In the genomic region with DNA sequence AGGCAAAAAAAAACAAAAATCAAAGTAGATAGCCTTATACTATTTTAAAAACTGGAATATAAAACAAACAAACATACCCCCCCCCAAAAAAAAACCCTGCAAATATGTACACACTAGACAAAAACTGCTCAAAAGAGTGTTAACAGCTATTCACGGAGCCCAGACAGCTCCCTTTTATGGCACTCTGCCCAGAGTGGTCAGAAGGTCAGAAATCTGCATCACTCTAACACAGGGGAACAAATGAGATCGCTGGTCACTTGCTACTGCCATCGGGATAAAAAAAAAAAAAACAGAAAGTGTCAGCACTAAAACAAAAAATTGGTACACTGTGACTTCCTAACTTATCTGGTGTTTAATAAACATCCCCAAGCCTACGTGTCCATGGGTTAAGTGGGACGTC, we compare ENCODE assay signal across 10 mouse cellular contexts.
A peak's percentile ranks its signal among the peaks of the same experiment; 100 is the strongest.
DNase-seq lines count a peak whose midpoint lies in the region; ATAC-seq and TF ChIP-seq lines count a peak whose summit lies in the region.
"Had no signal": no experiment of that assay in that cellular context is flagged by ENCODE, and none has a peak within 500 bp of the region (broad histone marks: within the 10 kb centered on the region; RNA-seq: fewer than 3 reads in every experiment).

No protein-coding gene starts in this region.

- no peak overlapping the region for H3K9ac ChIP-seq in embryonic facial prominence, embryonic 14.5 days (ENCODE audit: low read depth, low read length)
- H3K9ac ChIP-seq in liver, adult 2 months (ENCODE audit: low read depth, low read length), result no peak overlapping the region
- no peak overlapping the region for H3K9ac ChIP-seq in liver, embryonic 11.5 days (ENCODE audit: low read depth, low read length)
- H3K9ac ChIP-seq: hindbrain, embryonic 12.5 days; stomach, embryonic 15.5 days had no signal

- 64% methylated on average over 5 of the region's 5 CpGs for WGBS in embryonic facial prominence, embryonic 14.5 days
- WGBS in embryonic facial prominence, embryonic 10.5 days, result 78% methylated on average over 5 of the region's 5 CpGs
- 25% methylated on average over 5 of the region's 5 CpGs for WGBS in liver, adult 2 months
- WGBS in liver, embryonic 11.5 days, result 78% methylated on average over 5 of the region's 5 CpGs

- peaks cover 3% of the 10 kb centered on the region; the same call in 1 of the 2 replicates for H3K36me3 ChIP-seq in embryonic facial prominence, embryonic 14.5 days (ENCODE audit: control insufficient read depth, insufficient read depth, low read length)
- no peaks in the 10 kb centered on the region; the same call in 1 of the 2 replicates for H3K36me3 ChIP-seq in embryonic facial prominence, embryonic 10.5 days (replicated peaks)
- peaks cover 13% of the 10 kb centered on the region for H3K36me3 ChIP-seq in liver, adult 2 months (ENCODE audit: control insufficient read depth, insufficient read depth, low read length)
- no peaks in the 10 kb centered on the region for H3K36me3 ChIP-seq in liver, embryonic 11.5 days (ENCODE audit: control insufficient read depth, insufficient read depth, low read length)
- H3K36me3 ChIP-seq: hindbrain, embryonic 12.5 days; stomach, embryonic 15.5 days had no signal

- TF ChIP-seq CTCF in liver, adult 2 months (IDR thresholded peaks at IDR 0.05; ENCODE audit: low read depth, low read length), result no peak

- H3K4me3 ChIP-seq in embryonic facial prominence, embryonic 14.5 days (ENCODE audit: low read depth, low read length), result no peak overlapping the region
- no peak overlapping the region for H3K4me3 ChIP-seq in embryonic facial prominence, embryonic 10.5 days
- no peak overlapping the region for H3K4me3 ChIP-seq in liver, adult 2 months (ENCODE audit: insufficient read depth, low read depth, low read length)
- H3K4me3 ChIP-seq in liver, embryonic 11.5 days (ENCODE audit: low read depth, low read length), result no peak overlapping the region
- H3K4me3 ChIP-seq: hindbrain, embryonic 12.5 days; stomach, embryonic 15.5 days had no signal

- DNase-seq in embryonic facial prominence, embryonic 14.5 days (ENCODE audit: low spot score), result peak; percentile 10
- DNase-seq in embryonic facial prominence, embryonic 10.5 days (ENCODE audit: low spot score), result no peak
- DNase-seq in liver, adult 2 months (ENCODE audit: extremely low read depth, low read depth, low spot score), result peak; percentile 61
- no peak for DNase-seq in liver, embryonic 11.5 days (ENCODE audit: low spot score)
- peak; percentile 52 for DNase-seq in kidney, adult 9 months
- peak; percentile 7 to 44 for DNase-seq in lung, postnatal 4 days
- no peak for DNase-seq in layer of hippocampus, postnatal 36 days
- DNase-seq in gastrocnemius, adult 8-10 months (ENCODE audit: low spot score in 2 of 2), result no peak

- no peak for TF ChIP-seq POLR2A in liver, adult 2 months (IDR thresholded peaks at IDR 0.05; ENCODE audit: extremely low read depth, insufficient read depth, low read length)

- H3K27me3 ChIP-seq in embryonic facial prominence, embryonic 14.5 days (replicated peaks; ENCODE audit: control insufficient read depth, insufficient read depth, low read length), result no peaks in the 10 kb centered on the region
- H3K27me3 ChIP-seq in embryonic facial prominence, embryonic 10.5 days (replicated peaks; ENCODE audit: low read depth, poor library complexity, severe bottlenecking), result no peaks in the 10 kb centered on the region
- H3K27me3 ChIP-seq in liver, adult 2 months (ENCODE audit: control insufficient read depth, insufficient read depth, low read length), result no peaks in the 10 kb centered on the region
- no peaks in the 10 kb centered on the region for H3K27me3 ChIP-seq in liver, embryonic 11.5 days (replicated peaks; ENCODE audit: control insufficient read depth, insufficient read depth, low read length)
- H3K27me3 ChIP-seq: hindbrain, embryonic 12.5 days; stomach, embryonic 15.5 days had no signal

- no peaks in the 10 kb centered on the region for H3K9me3 ChIP-seq in embryonic facial prominence, embryonic 14.5 days (ENCODE audit: control insufficient read depth, low read length)
- H3K9me3 ChIP-seq in embryonic facial prominence, embryonic 10.5 days, result no peaks in the 10 kb centered on the region
- no peaks in the 10 kb centered on the region for H3K9me3 ChIP-seq in liver, embryonic 11.5 days (ENCODE audit: control insufficient read depth, low read length)
- H3K9me3 ChIP-seq: hindbrain, embryonic 12.5 days; stomach, embryonic 15.5 days had no signal

- no peak overlapping the region for H3K4me2 ChIP-seq in embryonic facial prominence, embryonic 14.5 days (ENCODE audit: low read depth, low read length)
- H3K4me2 ChIP-seq in liver, embryonic 11.5 days, result no peak overlapping the region
- H3K4me2 ChIP-seq: hindbrain, embryonic 12.5 days; stomach, embryonic 15.5 days had no signal

- H3K4me1 ChIP-seq in embryonic facial prominence, embryonic 14.5 days (ENCODE audit: control insufficient read depth, insufficient read depth, low read length), result no peaks in the 10 kb centered on the region
- H3K4me1 ChIP-seq in embryonic facial prominence, embryonic 10.5 days, result no peaks in the 10 kb centered on the region
- no peaks in the 10 kb centered on the region for H3K4me1 ChIP-seq in liver, adult 2 months (ENCODE audit: control insufficient read depth, insufficient read depth, low read length)
- H3K4me1 ChIP-seq in liver, embryonic 11.5 days (replicated peaks; ENCODE audit: control insufficient read depth, insufficient read depth, low read length), result no peaks in the 10 kb centered on the region
- H3K4me1 ChIP-seq: hindbrain, embryonic 12.5 days; stomach, embryonic 15.5 days had no signal

- no peak overlapping the region; the same call in 1 of the 2 replicates for H3K27ac ChIP-seq in embryonic facial prominence, embryonic 14.5 days (replicated peaks; ENCODE audit: low read depth, low read length)
- H3K27ac ChIP-seq in embryonic facial prominence, embryonic 10.5 days (replicated peaks), result no peak overlapping the region
- H3K27ac ChIP-seq in liver, adult 2 months (replicated peaks; ENCODE audit: insufficient read depth, low read depth, low read length), result no peak overlapping the region
- no peak overlapping the region for H3K27ac ChIP-seq in liver, embryonic 11.5 days (ENCODE audit: low read depth, low read length)
- H3K27ac ChIP-seq: hindbrain, embryonic 12.5 days; stomach, embryonic 15.5 days had no signal

- H3K79me2 ChIP-seq in liver, adult 2 months (ENCODE audit: control insufficient read depth, insufficient read depth, low read length), result no peaks in the 10 kb centered on the region

- no peak for ATAC-seq in embryonic facial prominence, embryonic 14.5 days (ENCODE audit: low read depth)
- ATAC-seq in liver, embryonic 11.5 days (replicated peaks; ENCODE audit: low FRiP score), result no peak

Comparison
In these comparisons a context has a peak if more than half of its experiments do, and no peak if none do; other contexts are left out.
1. DNase-seq: peak in embryonic facial prominence, embryonic 14.5 days (single experiment), liver, adult 2 months (single experiment), kidney, adult 9 months (single experiment) and lung, postnatal 4 days (2 of 2); none in embryonic facial prominence, embryonic 10.5 days (single experiment), liver, embryonic 11.5 days (single experiment), layer of hippocampus, postnatal 36 days (0 of 2) and gastrocnemius, adult 8-10 months (0 of 2).